Mouse (Mus musculus) embryonic facial prominence, embryonic 11.5 days (tissue): Measurements from ENCODE around the gene Slfn2. TPM values are rescaled to one million over a fixed set of nuclear protein-coding genes. Genes with fewer than 3 reads are reported as not detected.

ENCODE experiments used
- ATAC-seq: fragments of 200-750 bp; cut with Nextera tagmentation; replicated peaks from 2 replicates; pipeline ENCODE4 v1.8.0; 2017; ENCODE audit warnings: low read depth; ENCODE audit not compliant: insufficient number of reproducible peaks, low FRiP score, low TSS enrichment
- DNase-seq: peaks from one replicate; pipeline ENCODE4 v3.0.0-alpha.2; 2015; ENCODE audit warnings: low spot score
- H3K27ac ChIP-seq: fragments of 300-500 bp; sonication (generic); replicated peaks from 2 replicates; pipeline ENCODE4 v1.5.1; 2014; ENCODE audit warnings: mild to moderate bottlenecking, low read depth, low read length, control low read depth
- H3K27me3 ChIP-seq: fragments of 300-500 bp; sonication (generic); 2 replicates; pipeline ENCODE4 v1.6.1; 2014; ENCODE audit warnings: mild to moderate bottlenecking, low read length, moderate library complexity, mixed read lengths; ENCODE audit not compliant: control insufficient read depth, insufficient read depth
- H3K36me3 ChIP-seq: fragments of 300-500 bp; sonication (generic); replicated peaks from 2 replicates; pipeline ENCODE4 v1.6.1; 2014; ENCODE audit warnings: low read depth, mild to moderate bottlenecking, low read length, moderate library complexity, mixed read lengths; ENCODE audit not compliant: control insufficient read depth, insufficient read depth
- H3K4me1 ChIP-seq: fragments of 300-500 bp; sonication (generic); 2 replicates; pipeline ENCODE4 v1.6.1; 2014; ENCODE audit warnings: low read length, mixed read lengths; ENCODE audit not compliant: control insufficient read depth, insufficient read depth
- H3K4me2 ChIP-seq: fragments of 300-500 bp; sonication (generic); 2 replicates; pipeline ENCODE4 v1.6.1; 2014; ENCODE audit warnings: low read depth, mild to moderate bottlenecking, control low read depth, low read length, moderate library complexity
- H3K4me3 ChIP-seq: fragments of 300-500 bp; sonication (generic); 2 replicates; pipeline ENCODE4 v1.5.1; 2014; ENCODE audit warnings: low read depth, low read length, control low read depth
- H3K9ac ChIP-seq: fragments of 300-500 bp; sonication (generic); replicated peaks from 2 replicates; pipeline ENCODE4 v1.6.1; 2014; ENCODE audit warnings: mild to moderate bottlenecking, control low read depth, low read length
- H3K9me3 ChIP-seq: fragments of 300-500 bp; sonication (generic); replicated peaks from 2 replicates; pipeline ENCODE4 v1.6.1; 2016; ENCODE audit warnings: mild to moderate bottlenecking, low read length, inconsistent platforms, mixed read lengths; ENCODE audit not compliant: control insufficient read depth
- WGBS: fragments of 180-500 bp; shearing (Covaris S2); extraction: QIAGEN DNeasy Blood & Tissue Kit; methylation state at CpG from one replicate; pipeline ENCODE4 v1.1.7; 2014; 5-methylcytosine and 5-hydroxymethylcytosine counted together
- polyA plus RNA-seq: library from polyadenylated mRNA; unstranded; fragments of >200 nt; fragmentation: Nextera tagmentation; extraction: Ambion mirVana; gene quantifications from 2 replicates; pipeline ENCODE4 v1.2.1, GENCODE M21; 2014

The Slfn2 gene
- polyA plus RNA-seq, 1 experiment from 2014 or later, result 1.8 TPM

DNA sequence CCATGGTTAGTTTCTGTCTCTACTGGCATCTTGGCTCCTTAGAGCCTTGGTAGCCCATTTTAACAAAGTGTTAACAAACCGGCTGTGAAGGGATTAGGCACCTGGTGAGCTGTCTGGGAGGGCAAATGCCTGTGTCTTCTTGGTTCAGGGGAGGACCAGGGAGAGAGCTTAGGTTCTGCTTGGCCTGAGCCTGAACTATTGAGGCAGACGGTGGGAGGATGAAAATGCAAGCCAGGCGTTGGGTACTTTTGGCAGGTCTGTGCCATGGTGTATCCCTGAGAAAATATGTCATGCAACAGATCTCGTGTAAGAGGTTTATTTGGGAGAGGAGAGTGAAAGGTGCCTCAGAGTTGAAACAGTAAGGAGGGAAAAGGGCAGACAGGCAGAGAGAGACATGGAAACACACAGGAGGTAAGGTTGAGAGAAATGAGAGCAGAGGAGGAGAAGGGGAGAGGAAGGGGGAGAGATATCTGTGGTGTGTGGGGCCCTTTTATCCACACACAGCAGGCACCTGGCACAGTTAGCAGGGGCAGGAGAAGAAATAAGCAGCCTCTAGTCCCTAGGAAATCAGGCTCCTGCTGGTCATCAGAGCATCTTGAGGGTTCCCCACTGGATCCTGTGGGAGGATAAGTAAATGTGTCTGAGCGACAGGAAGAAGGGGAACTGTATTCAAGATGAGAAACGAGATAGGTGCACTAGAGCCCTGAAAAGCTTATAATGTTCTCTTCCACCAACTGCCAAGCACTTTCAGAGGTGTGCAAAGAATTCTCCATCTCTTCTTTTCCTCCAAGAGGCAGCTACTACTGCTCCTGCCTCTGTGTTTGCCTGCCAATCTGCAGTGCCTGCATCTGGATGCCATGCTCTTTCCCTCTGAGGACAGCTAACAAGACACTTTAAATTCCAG is 781 bp downstream of the Slfn2 start:
- whole genome bisulfite sequencing, result 17% methylated on average over 6 of the region's 6 CpGs
- Histone ChIP-seq H3K36me3 (no peaks in the 10 kb centered on the region), H3K4me1 (no peaks in the 10 kb centered on the region), H3K4me3 (no peak overlapping the region), H3K27ac (no peak overlapping the region), H3K4me2 (no peak overlapping the region), H3K27me3 (no peaks in the 10 kb centered on the region), H3K9me3 (no peaks in the 10 kb centered on the region), H3K9ac (no peak overlapping the region)
- ATAC-seq, result no peak
- no peak for DNase-seq

DNA sequence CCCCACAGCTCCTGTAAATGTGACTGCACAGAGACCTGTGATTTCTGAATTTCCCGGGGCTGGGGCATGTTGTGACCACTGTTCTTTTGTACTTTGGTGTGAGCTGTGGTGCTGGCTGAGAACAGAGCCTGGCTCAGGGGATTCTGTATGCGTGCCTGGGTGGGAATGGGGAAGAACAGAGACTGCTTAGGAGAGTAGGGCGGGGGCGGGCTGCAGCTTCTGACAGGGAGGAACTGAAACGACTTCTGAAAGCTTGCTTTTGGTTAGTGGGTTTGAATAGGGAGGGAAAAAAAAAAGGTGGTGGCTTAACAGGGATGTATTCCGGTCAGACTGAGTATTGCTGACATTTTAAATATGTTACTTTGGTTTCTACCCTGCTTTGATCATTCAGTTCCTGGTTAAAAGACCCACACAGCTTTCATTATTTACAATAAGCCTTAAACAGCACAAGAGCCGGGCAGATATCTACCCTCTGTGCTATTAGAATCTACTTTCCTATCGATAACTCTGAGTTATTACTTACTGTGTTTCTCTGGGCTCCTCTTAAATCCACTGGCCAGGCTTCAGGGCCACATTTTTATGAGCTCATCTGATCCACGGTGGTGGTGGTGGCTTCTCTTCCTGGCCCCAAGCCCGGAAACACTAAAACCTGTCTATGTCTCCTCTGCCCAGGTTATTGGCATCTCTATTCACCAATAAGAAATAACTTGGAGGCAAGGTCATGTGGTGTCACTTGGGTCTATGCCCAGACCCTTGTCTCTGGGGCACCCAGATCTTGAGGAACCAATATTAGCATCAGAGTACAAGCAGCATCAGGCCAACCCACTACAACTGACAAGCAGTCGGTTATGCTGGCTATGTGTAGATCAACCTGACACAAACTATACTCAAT is 2.0 kb downstream of the Slfn2 start:
- Histone ChIP-seq H3K27ac (no peak overlapping the region), H3K27me3 (no peaks in the 10 kb centered on the region), H3K4me1 (no peaks in the 10 kb centered on the region), H3K4me2 (no peak overlapping the region), H3K4me3 (no peak overlapping the region), H3K9me3 (no peaks in the 10 kb centered on the region), H3K36me3 (no peaks in the 10 kb centered on the region), H3K9ac (no peak overlapping the region)
- no peak for ATAC-seq
- WGBS, result 56% methylated on average over 11 of the region's 11 CpGs
- DNase-seq, result no peak

DNA sequence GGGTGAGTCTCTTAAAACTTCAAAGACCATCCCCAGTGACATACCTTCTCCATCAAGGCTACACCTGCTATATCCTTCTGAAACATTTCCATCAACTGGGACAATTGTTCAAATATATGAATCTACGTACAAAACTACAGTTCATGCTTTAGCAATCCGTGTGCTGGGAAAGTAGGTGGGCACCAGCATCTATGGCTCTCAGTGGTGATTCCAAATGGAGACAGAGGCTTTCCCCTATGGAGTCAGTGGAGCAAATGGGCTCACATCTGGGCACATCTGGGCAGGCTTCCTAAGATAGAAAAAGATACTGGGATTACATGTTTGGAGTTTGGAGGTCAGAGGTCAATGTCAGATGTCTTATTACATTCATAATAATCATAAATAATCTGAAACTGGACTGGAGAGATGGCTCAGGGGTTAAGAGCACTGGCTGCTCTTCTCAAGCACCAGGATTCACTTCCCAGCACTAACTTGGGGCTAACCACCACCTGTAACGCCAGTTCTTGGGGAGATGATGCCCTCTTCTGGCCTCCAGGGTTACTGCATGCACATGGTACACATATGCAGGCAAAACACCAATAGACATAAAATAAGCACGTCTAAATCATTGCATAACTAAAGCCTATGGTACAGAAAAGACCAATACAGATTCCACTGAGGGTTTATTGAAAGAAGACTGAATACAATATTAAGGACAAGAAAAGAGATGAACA is 3.2 kb downstream of the Slfn2 start:
- Histone ChIP-seq H3K27ac (no peak overlapping the region), H3K36me3 (no peaks in the 10 kb centered on the region), H3K4me3 (no peak overlapping the region), H3K9ac (no peak overlapping the region), H3K4me1 (no peaks in the 10 kb centered on the region), H3K4me2 (no peak overlapping the region), H3K27me3 (no peaks in the 10 kb centered on the region), H3K9me3 (no peaks in the 10 kb centered on the region)
- DNase-seq, result no peak
- 80% methylated on average over 4 of the region's 4 CpGs for WGBS
- ATAC-seq, result no peak

DNA sequence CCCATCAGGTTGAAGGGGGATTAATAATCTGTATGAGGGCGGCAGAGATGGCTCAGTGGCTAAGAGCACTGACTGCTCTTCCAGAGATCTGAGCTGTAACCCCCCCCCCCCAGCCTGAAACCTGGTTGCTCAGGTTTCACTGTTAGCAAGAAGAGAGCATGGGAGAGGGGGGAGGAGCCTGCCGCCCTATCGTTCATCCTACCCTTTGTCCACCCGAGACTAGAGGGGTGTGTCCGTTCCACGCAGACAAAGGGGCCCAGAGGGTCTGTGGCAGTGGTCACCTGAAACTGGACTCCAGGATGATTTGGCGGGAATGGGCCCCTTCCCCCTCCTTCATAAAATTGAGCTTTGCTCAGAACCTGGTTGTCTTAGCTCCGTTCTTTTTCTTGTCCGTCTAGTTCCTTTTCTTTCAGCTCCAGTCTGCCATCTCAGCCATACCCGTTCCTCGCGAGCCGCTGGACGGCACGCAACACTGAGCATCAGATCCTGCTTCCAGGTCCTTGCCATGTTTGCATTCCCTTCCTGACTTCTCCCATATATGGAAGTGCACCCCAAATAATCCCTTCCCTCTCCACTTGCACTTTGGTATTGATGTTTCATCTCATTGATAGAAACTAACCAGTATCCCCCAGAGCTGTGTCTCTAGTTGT is 5.5 kb downstream of the Slfn2 start:
- no peaks in the 10 kb centered on the region for H3K4me1 ChIP-seq
- no peak for ATAC-seq
- DNase-seq, result no peak
- H3K36me3 ChIP-seq, result no peaks in the 10 kb centered on the region
- no peak overlapping the region for H3K4me2 ChIP-seq
- no peaks in the 10 kb centered on the region for H3K9me3 ChIP-seq
- H3K4me3 ChIP-seq, result no peak overlapping the region
- no peaks in the 10 kb centered on the region for H3K27me3 ChIP-seq
- WGBS, result 87% methylated on average over 15 of the region's 15 CpGs
- no peak overlapping the region for H3K27ac ChIP-seq
- no peak overlapping the region for H3K9ac ChIP-seq

DNA sequence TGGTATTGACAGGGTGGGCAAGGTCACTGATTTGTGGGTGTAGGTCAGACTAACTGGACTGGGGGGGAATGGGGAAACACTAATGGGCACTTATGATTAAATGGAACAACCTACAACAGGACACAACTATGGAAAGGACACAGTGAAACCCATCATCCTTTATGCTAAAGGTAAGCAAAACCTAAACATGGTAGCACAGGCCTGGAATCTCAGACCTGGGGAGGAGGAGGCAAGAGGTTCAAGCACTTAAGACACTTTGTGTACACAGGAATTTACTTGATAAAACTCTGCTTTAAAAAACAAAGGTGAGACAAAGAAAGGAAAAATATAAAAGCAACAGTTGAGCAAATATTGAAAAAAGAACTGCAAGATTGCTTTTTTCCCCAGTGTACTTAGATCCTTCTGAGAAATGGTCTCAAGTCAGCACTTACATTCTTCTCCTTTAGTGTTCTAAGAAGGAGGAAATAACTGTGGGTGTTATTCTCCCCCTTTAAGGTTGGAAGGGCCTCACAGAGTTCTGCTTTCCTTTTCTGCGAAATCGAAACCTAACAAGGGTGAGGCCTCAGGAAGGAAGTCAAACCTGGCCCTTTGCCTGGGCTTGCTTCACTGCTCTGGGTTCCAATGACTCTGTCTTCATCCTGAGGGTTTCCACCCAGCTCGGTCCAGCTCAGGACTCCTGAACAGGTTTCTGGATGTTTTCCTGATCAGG is 13.0 kb downstream of the Slfn2 start:
- Histone ChIP-seq H3K4me2 (no peak overlapping the region), H3K9ac (no peak overlapping the region), H3K4me3 (no peak overlapping the region), H3K36me3 (no peaks in the 10 kb centered on the region), H3K27ac (no peak overlapping the region), H3K4me1 (no peaks in the 10 kb centered on the region), H3K27me3 (no peaks in the 10 kb centered on the region), H3K9me3 (no peaks in the 10 kb centered on the region)
- no peak for DNase-seq
- ATAC-seq, result no peak
- whole genome bisulfite sequencing, result 71% methylated on average over 3 of the region's 3 CpGs

DNA sequence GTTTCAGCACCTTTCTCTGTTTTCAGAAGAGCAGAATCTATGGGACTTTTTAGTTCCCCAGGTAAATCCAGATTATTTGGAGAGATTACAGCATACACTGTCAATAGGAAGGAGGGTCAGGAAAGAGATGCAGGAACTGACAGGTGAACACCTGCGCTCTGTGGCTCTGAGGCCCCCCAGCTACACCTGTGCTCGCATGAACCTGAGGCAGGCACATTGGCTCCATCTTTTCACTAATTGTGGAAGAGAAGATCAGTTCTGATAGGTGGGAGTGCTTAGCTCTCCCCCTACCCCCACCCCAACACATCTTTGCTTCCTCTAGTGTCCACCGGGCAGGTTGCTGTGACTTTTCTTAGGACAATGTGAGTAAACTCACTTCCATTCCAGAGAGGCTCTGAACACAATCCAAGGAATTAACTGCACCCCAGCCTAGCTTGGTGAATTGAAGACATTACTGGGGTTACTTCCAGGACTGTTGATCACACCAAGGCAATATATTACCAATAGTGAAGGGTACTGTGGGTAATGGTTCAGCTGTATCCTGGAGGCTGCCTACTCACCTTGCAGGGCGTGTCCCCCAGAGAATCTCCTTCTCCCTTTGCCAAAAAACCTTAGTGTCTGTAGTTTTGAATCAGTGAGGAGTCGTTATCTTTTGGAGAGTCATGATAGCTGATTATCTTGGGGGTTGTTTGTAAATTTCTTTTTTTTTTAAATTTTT is 13.7 kb downstream of the Slfn2 start:
- Histone ChIP-seq H3K27me3 (no peaks in the 10 kb centered on the region), H3K36me3 (no peaks in the 10 kb centered on the region), H3K4me2 (no peak overlapping the region), H3K9me3 (no peaks in the 10 kb centered on the region), H3K4me3 (no peak overlapping the region), H3K4me1 (no peaks in the 10 kb centered on the region), H3K27ac (no peak overlapping the region), H3K9ac (no peak overlapping the region)
- ATAC-seq (no peak), DNase-seq (no peak)
- 89% methylated on average over 5 of the region's 5 CpGs for WGBS
